Mouse (Mus musculus) CH12.LX (cell line): ENCODE results near the gene Adam15. TPM values are rescaled to one million over a fixed set of nuclear protein-coding genes. Genes with fewer than 3 reads are reported as not detected.

Experiments
- DNase-seq: peaks from one replicate; pipeline ENCODE4 v3.0.0-alpha.2; 2013; ENCODE audit errors: extremely low read depth
- H3K27ac ChIP-seq: 2 replicates; pipeline ENCODE4 v1.5.1; 2012; ENCODE audit warnings: low read depth, mild to moderate bottlenecking, control low read depth, moderate library complexity; ENCODE audit not compliant: insufficient read depth
- H3K27me3 ChIP-seq: replicated peaks from 2 replicates; pipeline ENCODE3; 2012; ENCODE audit warnings: inconsistent platforms
- H3K36me3 ChIP-seq, 2 experiments: replicated peaks in 1 of 2; 2 replicates each; pipeline versions ENCODE3 to v1.6.1; 2012; ENCODE audit warnings: inconsistent platforms in 1 of 2, low read length in 1 of 2, mild to moderate bottlenecking in 1 of 2, mixed read lengths in 1 of 2, moderate library complexity in 1 of 2; ENCODE audit not compliant: control insufficient read depth in 1 of 2, insufficient read depth in 1 of 2
- H3K4me1 ChIP-seq, 2 experiments: 2 replicates each; pipeline ENCODE4 v1.6.1; 2012; ENCODE audit warnings: inconsistent platforms in 1 of 2, moderate library complexity in 1 of 2; ENCODE audit not compliant: insufficient read depth in 2 of 2, control insufficient read depth in 1 of 2
- H3K4me2 ChIP-seq: 2 replicates; pipeline ENCODE4 v1.6.1; 2012; ENCODE audit warnings: low read depth, mild to moderate bottlenecking, control low read depth; ENCODE audit not compliant: poor library complexity, insufficient read depth, severe bottlenecking
- H3K4me3 ChIP-seq, 3 experiments: fragments of 150-350 bp in 1 of 3; sonication (generic) in 1 of 3; replicated peaks in 1 of 3; 2 replicates each; pipeline versions ENCODE3 to v1.5.1; 2011 to 2012; ENCODE audit warnings: low read depth in 2 of 3, low read length in 2 of 3, mild to moderate bottlenecking in 2 of 3, moderate library complexity in 2 of 3, control low read depth in 1 of 3, improper control_type of control experiment in 1 of 3, inconsistent platforms in 1 of 3, mixed read lengths in 1 of 3; ENCODE audit not compliant: poor library complexity in 1 of 3
- H3K79me2 ChIP-seq: replicated peaks from 2 replicates; pipeline ENCODE4 v1.6.1; 2012; ENCODE audit warnings: mild to moderate bottlenecking, moderate library complexity; ENCODE audit not compliant: control insufficient read depth, poor library complexity, insufficient read depth, severe bottlenecking; ENCODE audit errors: extremely low read depth
- H3K9ac ChIP-seq: 2 replicates; pipeline ENCODE4 v1.6.1; 2012; ENCODE audit warnings: low read depth, mild to moderate bottlenecking, control low read depth, moderate library complexity; ENCODE audit not compliant: insufficient read depth
- H3K9me3 ChIP-seq: replicated peaks from 2 replicates; pipeline ENCODE3; 2012; ENCODE audit warnings: low read length, inconsistent platforms, mixed read lengths
- CHD1 ChIP-seq: IDR thresholded peaks from 2 replicates; pipeline ENCODE4 v1.6.1; 2012; ENCODE audit warnings: low read depth, low read length, improper control_type of control experiment, inconsistent platforms
- CTCF ChIP-seq, 2 experiments: IDR thresholded peaks in 1 of 2; conservative IDR thresholded peaks in 1 of 2; 2 replicates each; pipeline ENCODE4 v1.5.1; 2011 to 2012; ENCODE audit warnings: low read depth in 2 of 2, low read length in 2 of 2, improper control_type of control experiment in 1 of 2, inconsistent platforms in 1 of 2, mild to moderate bottlenecking in 1 of 2, moderate library complexity in 1 of 2
- E2F4 ChIP-seq: IDR thresholded peaks from 2 replicates; pipeline ENCODE4 v1.6.1; 2011; ENCODE audit warnings: low read depth, low read length, improper control_type of control experiment; ENCODE audit not compliant: insufficient replicate concordance
- ELF1 ChIP-seq: IDR thresholded peaks from 2 replicates; pipeline ENCODE4 v1.6.1; 2014; ENCODE audit warnings: low read depth, mild to moderate bottlenecking, inconsistent platforms, low read length, improper control_type of control experiment
- ETS1 ChIP-seq: conservative IDR thresholded peaks from 2 replicates; pipeline ENCODE4 v1.6.1; 2012; ENCODE audit warnings: low read depth, mild to moderate bottlenecking, inconsistent platforms, low read length, improper control_type of control experiment, moderate library complexity
- HCFC1 ChIP-seq: IDR thresholded peaks from 2 replicates; pipeline ENCODE4 v1.6.1; 2012; ENCODE audit warnings: low read depth, mild to moderate bottlenecking, inconsistent platforms, low read length, improper control_type of control experiment
- IRF4 ChIP-seq: IDR thresholded peaks from 2 replicates; pipeline ENCODE4 v1.6.1; 2014; ENCODE audit warnings: low read depth, mild to moderate bottlenecking, inconsistent platforms, low read length, improper control_type of control experiment
- JUND ChIP-seq: conservative IDR thresholded peaks from 2 replicates; pipeline ENCODE4 v1.6.1; 2011; ENCODE audit warnings: low read depth, low read length, improper control_type of control experiment
- MAFK ChIP-seq: IDR thresholded peaks from 2 replicates; pipeline ENCODE4 v1.6.1; 2011; ENCODE audit warnings: low read length, improper control_type of control experiment; ENCODE audit not compliant: insufficient replicate concordance
- MAZ ChIP-seq: IDR thresholded peaks from 2 replicates; pipeline ENCODE4 v1.6.1; 2012; ENCODE audit warnings: low read depth, mild to moderate bottlenecking, inconsistent platforms, low read length, improper control_type of control experiment, moderate library complexity
- MXI1 ChIP-seq: IDR thresholded peaks from 2 replicates; pipeline ENCODE4 v1.6.1; 2011; ENCODE audit warnings: mild to moderate bottlenecking, low read depth, low read length, improper control_type of control experiment
- NELFE ChIP-seq: IDR thresholded peaks from 2 replicates; pipeline ENCODE4 v1.6.1; 2011; ENCODE audit warnings: low read depth, low read length, improper control_type of control experiment
- RCOR1 ChIP-seq: conservative IDR thresholded peaks from 2 replicates; pipeline ENCODE4 v1.6.1; 2012; ENCODE audit warnings: low read depth, mild to moderate bottlenecking, inconsistent platforms, low read length, improper control_type of control experiment
- SIN3A ChIP-seq: IDR thresholded peaks from 2 replicates; pipeline ENCODE4 v1.6.1; 2012; ENCODE audit warnings: low read length, improper control_type of control experiment, inconsistent platforms
- TCF12 ChIP-seq: IDR thresholded peaks from 2 replicates; pipeline ENCODE4 v1.6.1; 2014; ENCODE audit warnings: low read depth, mild to moderate bottlenecking, inconsistent platforms, low read length, improper control_type of control experiment
- UBTF ChIP-seq: IDR thresholded peaks from 2 replicates; pipeline ENCODE4 v1.6.1; 2012; ENCODE audit warnings: low read depth, mild to moderate bottlenecking, inconsistent platforms, low read length, improper control_type of control experiment, moderate library complexity
- USF1 ChIP-seq: IDR thresholded peaks from 2 replicates; pipeline ENCODE4 v1.6.1; 2014; ENCODE audit warnings: low read depth, mild to moderate bottlenecking, inconsistent platforms, low read length, improper control_type of control experiment
- USF2 ChIP-seq: conservative IDR thresholded peaks from 2 replicates; pipeline ENCODE4 v1.6.1; 2011; ENCODE audit warnings: low read depth, low read length, improper control_type of control experiment
- ZC3H11A ChIP-seq: IDR thresholded peaks from 2 replicates; pipeline ENCODE4 v1.6.1; 2012; ENCODE audit warnings: low read depth, mild to moderate bottlenecking, inconsistent platforms, low read length, improper control_type of control experiment
- ZKSCAN1 ChIP-seq: IDR thresholded peaks from 2 replicates; pipeline ENCODE4 v1.6.1; 2012; ENCODE audit warnings: low read depth, inconsistent platforms, low read length, improper control_type of control experiment, borderline replicate concordance
- ZMIZ1 ChIP-seq: IDR thresholded peaks from 2 replicates; pipeline ENCODE4 v1.6.1; 2012; ENCODE audit warnings: low read depth, mild to moderate bottlenecking, inconsistent platforms, low read length, improper control_type of control experiment
- dilution Hi-C: fragments of 300-500 bp; cut with MboI; formaldehyde crosslinking; loops from 2 replicates; pipeline ENCODE4 v1.14.3; 2020; ENCODE audit warnings: low sequenced_read_pairs; ENCODE audit not compliant: extremely low pct_unique_long_range_greater_than_20kb, extremely low pct_ligation_motif_present
- in situ Hi-C: fragments of 300-500 bp; cut with MboI; formaldehyde crosslinking; loops from 3 replicates; pipeline ENCODE4 v1.14.3; 2019; ENCODE audit warnings: low sequenced_read_pairs, low pct_ligation_motif_present, low pct_unique_long_range_greater_than_20kb, mixed read lengths
- polyA plus RNA-seq: library from polyadenylated mRNA; unstranded; fragments of >175 nt; gene quantifications from 2 replicates; pipeline ENCODE4 v1.2.1, GENCODE M21; 2012; ENCODE audit warnings: low read depth; ENCODE audit not compliant: insufficient read length
- total RNA-seq, 2 experiments: library from RNA; depleted of rRNA; stranded (reverse); fragments of 300-350 nt in 1 of 2; fragments of >200 nt in 1 of 2; gene quantifications; 2 replicates each; pipeline ENCODE4 v1.2.3; 2012 to 2014

The Adam15 gene
- total and polyA plus RNA-seq, 3 experiments = 5.8 to 39.1 (median 26.5) TPM

DNA sequence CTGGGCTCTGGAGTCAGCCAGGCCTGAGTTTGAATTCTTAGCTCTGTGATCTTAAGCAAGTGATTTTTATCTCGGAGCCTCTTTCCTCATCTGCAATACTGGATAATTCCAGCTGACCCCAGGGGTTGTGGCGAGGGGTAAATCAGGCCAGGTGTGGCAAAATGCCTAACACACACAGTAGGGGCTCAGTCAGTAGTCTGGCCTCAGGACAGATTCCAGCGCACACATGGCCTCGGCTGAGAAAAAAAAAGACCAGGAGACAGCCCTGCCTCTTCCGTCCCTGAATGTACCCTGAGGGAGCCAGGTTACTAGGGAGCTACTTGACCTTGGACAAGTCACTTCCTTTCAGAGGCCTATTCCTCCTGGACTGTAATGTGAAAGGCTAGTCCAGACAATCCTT is 33.2 kb upstream of the Adam15 start:
- no peak for DNase-seq
- in situ Hi-C loops = no loop called here
- dilution Hi-C loops = no loop called here
- TF ChIP-seq ZC3H11A (no peak), NELFE (no peak)
- no peaks in the 10 kb centered on the region for H3K9me3 ChIP-seq
- H3K79me2 ChIP-seq = peaks cover 54% of the 10 kb centered on the region
- H3K4me3 ChIP-seq = no peak overlapping the region
- no peaks in the 10 kb centered on the region for H3K27me3 ChIP-seq
- peaks cover 39 to 61% of the 10 kb centered on the region in 2 experiments for H3K36me3 ChIP-seq
- H3K27ac ChIP-seq = no peak overlapping the region
- H3K9ac ChIP-seq = no peak overlapping the region
- no peak overlapping the region for H3K4me2 ChIP-seq
- peaks cover 27 to 97% of the 10 kb centered on the region in 2 experiments for H3K4me1 ChIP-seq

DNA sequence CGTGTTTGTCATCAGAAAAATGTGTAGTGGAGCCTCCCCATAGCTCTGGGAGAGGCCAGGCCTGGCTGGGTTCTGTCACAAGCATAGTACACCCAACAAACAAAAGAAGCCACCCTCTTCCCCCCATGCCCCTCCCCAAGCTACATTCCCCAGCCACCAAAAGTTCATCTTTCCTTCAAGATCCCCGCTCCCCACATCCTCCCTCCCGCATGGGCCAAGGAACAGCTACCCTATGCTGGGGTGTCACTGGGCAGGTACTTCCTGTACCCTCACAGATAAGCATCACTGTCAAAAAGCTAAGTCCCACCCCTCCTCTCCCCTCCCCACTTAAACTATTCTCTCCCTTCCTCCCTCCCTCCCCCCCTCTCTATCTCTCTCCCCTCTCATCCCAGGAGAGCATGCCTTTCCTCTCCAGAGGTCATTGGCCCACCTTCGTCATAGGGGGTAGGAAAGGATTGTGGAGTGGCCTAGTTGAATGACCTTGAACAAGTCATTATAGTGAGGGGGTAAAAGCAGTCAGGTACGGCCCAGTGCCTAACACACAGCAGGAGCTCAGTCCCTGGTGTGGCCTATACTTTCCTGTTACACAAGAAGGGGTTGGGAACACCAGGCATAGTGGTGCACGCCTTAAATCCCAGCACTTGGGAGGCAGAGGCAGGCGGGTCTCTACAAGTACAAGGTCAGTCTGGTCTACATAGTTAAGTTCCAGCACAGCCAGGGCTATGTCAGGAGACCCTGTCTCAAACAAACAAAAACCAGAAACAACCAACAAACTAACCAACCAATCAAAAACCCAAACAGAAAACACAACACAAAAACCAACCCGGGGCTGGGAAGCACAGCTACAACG is 32.5 kb upstream of the Adam15 start:
- peaks cover 30 to 96% of the 10 kb centered on the region in 2 experiments for H3K4me1 ChIP-seq
- in situ Hi-C loops = no loop called here
- TF ChIP-seq CHD1 (no peak), IRF4 (no peak), ZMIZ1 (no peak), JUND (no peak), NELFE (no peak), MAZ (no peak), USF2 (no peak)
- no peak overlapping the region for H3K4me2 ChIP-seq
- peaks cover 47% of the 10 kb centered on the region for H3K79me2 ChIP-seq
- no peaks in the 10 kb centered on the region for H3K27me3 ChIP-seq
- no peak overlapping the region for H3K4me3 ChIP-seq
- no peak overlapping the region for H3K27ac ChIP-seq
- dilution Hi-C loops = no loop called here
- H3K9me3 ChIP-seq = no peaks in the 10 kb centered on the region
- DNase-seq = no peak
- peaks cover 40 to 68% of the 10 kb centered on the region in 2 experiments for H3K36me3 ChIP-seq
- no peak overlapping the region for H3K9ac ChIP-seq

DNA sequence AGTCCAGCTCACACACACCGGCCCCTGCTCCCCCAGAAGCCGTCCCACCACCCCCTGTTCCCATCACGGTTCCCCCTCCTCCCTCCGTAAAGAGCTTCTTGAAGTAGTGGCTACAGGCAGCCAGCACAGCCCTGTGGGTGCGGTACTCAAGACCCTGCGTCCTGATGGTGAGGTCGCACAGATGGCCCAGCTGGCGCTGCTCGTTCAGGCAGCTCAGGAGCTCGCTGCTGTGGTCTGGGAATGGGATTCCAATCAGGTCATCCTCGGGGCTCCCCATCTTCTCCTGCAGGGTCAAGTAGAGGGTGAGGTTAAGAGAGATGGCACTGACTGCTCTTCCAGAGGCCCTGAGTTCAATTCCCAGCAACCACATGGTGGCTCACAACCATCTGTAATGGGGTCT is 31.4 kb upstream of the Adam15 start:
- peaks cover 30 to 91% of the 10 kb centered on the region in 2 experiments for H3K4me1 ChIP-seq
- dilution Hi-C loops = no loop called here

More for the DNA sequence above, 31.4 kb upstream of the Adam15 start:
- in situ Hi-C loops = no loop called here
- Histone ChIP-seq H3K79me2 (peaks cover 37% of the 10 kb centered on the region), H3K27ac (no peak overlapping the region), H3K4me3 (no peak overlapping the region), H3K9me3 (no peaks in the 10 kb centered on the region), H3K27me3 (no peaks in the 10 kb centered on the region), H3K4me2 (no peak overlapping the region), H3K9ac (no peak overlapping the region), H3K36me3 (peaks cover 49 to 78% of the 10 kb centered on the region in 2 experiments)
- DNase-seq = no peak
- TF ChIP-seq E2F4 (no peak), HCFC1 (no peak), MAZ (no peak), ELF1 (no peak), ZMIZ1 (no peak), IRF4 (no peak), ZKSCAN1 (no peak), ZC3H11A (no peak), CTCF (conservative IDR thresholded peaks at IDR 0.05 in 1 of 2, IDR thresholded peaks at IDR 0.05 in 1 of 2; ENCODE audit: low read depth in 2 of 2, low read length in 2 of 2) (no peak), MAFK (no peak), MXI1 (no peak), SIN3A (no peak), JUND (no peak), RCOR1 (no peak), UBTF (no peak), ETS1 (no peak), TCF12 (no peak), USF1 (no peak)
